Mouse (Mus musculus) testis, adult 2 months (tissue): ENCODE data around the gene Acot10. TPM values are rescaled to one million over a fixed set of nuclear protein-coding genes. Genes with fewer than 3 reads are reported as not detected.

ENCODE experiments used
- H3K27ac ChIP-seq: fragments of 200-500 bp; 2 replicates; pipeline ENCODE4 v1.5.1; 2012; ENCODE audit warnings: low read depth, low read length; ENCODE audit not compliant: control insufficient read depth, insufficient read depth
- H3K27me3 ChIP-seq: fragments of 200-500 bp; 2 replicates; pipeline ENCODE4 v1.6.1; 2012; ENCODE audit warnings: mild to moderate bottlenecking, low read length, moderate library complexity; ENCODE audit not compliant: control insufficient read depth, insufficient read depth
- H3K36me3 ChIP-seq: fragments of 200-500 bp; 2 replicates; pipeline ENCODE4 v1.6.1; 2012; ENCODE audit warnings: mild to moderate bottlenecking, low read length; ENCODE audit not compliant: control insufficient read depth, insufficient read depth
- H3K4me1 ChIP-seq: fragments of 200-500 bp; 2 replicates; pipeline ENCODE4 v1.6.1; 2012; ENCODE audit warnings: low read length; ENCODE audit not compliant: control insufficient read depth, insufficient read depth
- H3K4me3 ChIP-seq: fragments of 200-500 bp; 2 replicates; pipeline ENCODE4 v1.5.1; 2012; ENCODE audit warnings: low read depth, mild to moderate bottlenecking, low read length, moderate library complexity, mixed read lengths; ENCODE audit not compliant: control insufficient read depth
- CTCF ChIP-seq: fragments of 200-500 bp; IDR thresholded peaks from 2 replicates; pipeline ENCODE4 v1.5.1; 2012; ENCODE audit warnings: low read depth, mild to moderate bottlenecking, inconsistent platforms, low read length, moderate library complexity; ENCODE audit not compliant: control insufficient read depth, insufficient read depth, insufficient replicate concordance
- POLR2A ChIP-seq: fragments of 200-500 bp; IDR thresholded peaks from 2 replicates; pipeline ENCODE4 v1.6.1; 2012; ENCODE audit warnings: low read depth, mild to moderate bottlenecking, inconsistent platforms, low read length, moderate library complexity; ENCODE audit not compliant: control insufficient read depth
- polyA plus RNA-seq: library from polyadenylated mRNA; depleted of rRNA; stranded (reverse); fragments of >200 nt; gene quantifications from 2 replicates; pipeline ENCODE4 v1.2.3, GENCODE M21; 2012; rRNA removed

Gene Acot10
- polyA plus RNA-seq, 1 experiment: 9.2 TPM

GRCm38 (mm10) chr15:20660221-20660620 lies 6.3 kb downstream of the Acot10 start:
- H3K4me1 ChIP-seq: no peaks in the 10 kb centered on the region
- no peak for TF ChIP-seq POLR2A

GRCm38 (mm10) chr15:20642905-20643414 lies 23.6 kb downstream of the Acot10 start:
- TF ChIP-seq POLR2A (no peak), CTCF (no peak)
- Histone ChIP-seq H3K27ac (no peak overlapping the region), H3K27me3 (no peaks in the 10 kb centered on the region), H3K4me1 (no peaks in the 10 kb centered on the region), H3K36me3 (no peaks in the 10 kb centered on the region), H3K4me3 (no peak overlapping the region)

More at GRCm38 (mm10) chr15:20660221-20660620, 6.3 kb downstream of the Acot10 start:
- H3K36me3 ChIP-seq: no peaks in the 10 kb centered on the region
- H3K4me3 ChIP-seq: no peak overlapping the region
- H3K27me3 ChIP-seq: no peaks in the 10 kb centered on the region
- no peak overlapping the region for H3K27ac ChIP-seq

GRCm38 (mm10) chr15:20639155-20639554 lies 27.4 kb downstream of the Acot10 start:
- H3K27me3 ChIP-seq: no peaks in the 10 kb centered on the region
- TF ChIP-seq CTCF (no peak), POLR2A (no peak)
- no peaks in the 10 kb centered on the region for H3K4me1 ChIP-seq
- H3K36me3 ChIP-seq: no peaks in the 10 kb centered on the region
- H3K4me3 ChIP-seq: no peak overlapping the region
- H3K27ac ChIP-seq: no peak overlapping the region

- no peaks in the 10 kb centered on the region for H3K4me1 ChIP-seq
- no peaks in the 10 kb centered on the region for H3K36me3 ChIP-seq
- no peak for TF ChIP-seq POLR2A
- TF ChIP-seq CTCF: no peak
- no peaks in the 10 kb centered on the region for H3K27me3 ChIP-seq
- H3K27ac ChIP-seq: no peak overlapping the region
- H3K4me3 ChIP-seq: no peak overlapping the region
These were observed 32.0 kb downstream of the Acot10 start for GRCm38 (mm10) chr15:20634593-20634992.

Other genes starting within 250 kb of the Acot10 start
- 0.41 and 0.73 TPM in 2 replicates for gene Cdh12, start 217.5 kb downstream of the Acot10 start, polyA plus RNA-seq